Mouse (Mus musculus) hindbrain, embryonic 12.5 days (tissue): ENCODE data around the gene Tspan9. TPM values are rescaled to one million over a fixed set of nuclear protein-coding genes. Genes with fewer than 3 reads are reported as not detected.

Source experiments
- ATAC-seq: fragments of 200-750 bp; cut with Nextera tagmentation; 2 replicates; pipeline ENCODE4 v1.8.0; 2017; ENCODE audit warnings: moderate TSS enrichment; ENCODE audit not compliant: low FRiP score
- H3K27ac ChIP-seq: fragments of 300-500 bp; sonication (generic); 2 replicates; pipeline ENCODE4 v1.5.1; 2016; ENCODE audit warnings: mild to moderate bottlenecking
- H3K27me3 ChIP-seq: fragments of 300-500 bp; sonication (generic); 2 replicates; pipeline ENCODE4 v1.6.1; 2016; ENCODE audit warnings: mild to moderate bottlenecking
- H3K36me3 ChIP-seq: fragments of 300-500 bp; sonication (generic); 2 replicates; pipeline ENCODE4 v1.6.1; 2016; ENCODE audit warnings: mild to moderate bottlenecking
- H3K4me1 ChIP-seq: fragments of 300-500 bp; sonication (generic); 2 replicates; pipeline ENCODE4 v1.6.1; 2016
- H3K4me2 ChIP-seq: fragments of 300-500 bp; sonication (generic); replicated peaks from 2 replicates; pipeline ENCODE4 v1.6.1; 2016; ENCODE audit warnings: mild to moderate bottlenecking
- H3K4me3 ChIP-seq: fragments of 300-500 bp; sonication (generic); 2 replicates; pipeline ENCODE4 v1.5.1; 2016; ENCODE audit warnings: mild to moderate bottlenecking
- H3K9ac ChIP-seq: fragments of 300-500 bp; sonication (generic); 2 replicates; pipeline ENCODE4 v1.6.1; 2016; ENCODE audit warnings: mild to moderate bottlenecking, moderate library complexity
- H3K9me3 ChIP-seq: fragments of 300-500 bp; sonication (generic); replicated peaks from 2 replicates; pipeline ENCODE4 v1.6.1; 2016; ENCODE audit warnings: mild to moderate bottlenecking
- WGBS: fragments of 180-500 bp; shearing (Covaris S2); methylation state at CpG from one replicate; pipeline ENCODE4 v1.1.7; 2016; 5-methylcytosine and 5-hydroxymethylcytosine counted together
- polyA plus RNA-seq: library from polyadenylated mRNA; unstranded; fragments of >200 nt; fragmentation: Nextera tagmentation; extraction: Ambion mirVana; gene quantifications from 2 replicates; pipeline ENCODE4 v1.2.1, GENCODE M21; 2016

Tspan9 gene
- polyA plus RNA-seq, 1 experiment from 2014 or later = 63.4 TPM

GRCm38 (mm10) chr6:128029517-128030348 lies 113.7 kb downstream of the Tspan9 start:
- Histone ChIP-seq H3K4me3 (no peak overlapping the region), H3K27ac (no peak overlapping the region), H3K4me2 (no peak overlapping the region), H3K27me3 (peaks cover 12% of the 10 kb centered on the region), H3K4me1 (peaks cover 34% of the 10 kb centered on the region), H3K9me3 (no peaks in the 10 kb centered on the region), H3K36me3 (no peaks in the 10 kb centered on the region), H3K9ac (no peak overlapping the region)
- WGBS = 81% methylated on average over 9 of the region's 9 CpGs
- no peak for ATAC-seq

- H3K27me3 ChIP-seq = peaks cover 7% of the 10 kb centered on the region
- H3K9ac ChIP-seq = no peak overlapping the region
- 0 out of 2 replicates have a peak overlapping the region, but pooled peaks have one; percentile 19 for H3K27ac ChIP-seq
- H3K4me1 ChIP-seq = peaks cover 29% of the 10 kb centered on the region
- H3K4me3 ChIP-seq = no peak overlapping the region
- no peak overlapping the region for H3K4me2 ChIP-seq
- no peak for ATAC-seq
- 21% methylated on average over 10 of the region's 10 CpGs for WGBS
- H3K9me3 ChIP-seq = no peaks in the 10 kb centered on the region
- H3K36me3 ChIP-seq = no peaks in the 10 kb centered on the region
These were observed 115.1 kb downstream of the Tspan9 start for GRCm38 (mm10) chr6:128028116-128028940.

- ATAC-seq = no peak
- Histone ChIP-seq H3K27me3 (no peaks in the 10 kb centered on the region), H3K36me3 (no peaks in the 10 kb centered on the region), H3K9me3 (no peaks in the 10 kb centered on the region), H3K27ac (no peak overlapping the region), H3K9ac (no peak overlapping the region), H3K4me1 (peaks cover 41% of the 10 kb centered on the region), H3K4me2 (no peak overlapping the region), H3K4me3 (no peak overlapping the region)
- WGBS = 88% methylated on average over 8 of the region's 8 CpGs
These were observed 117.4 kb downstream of the Tspan9 start for GRCm38 (mm10) chr6:128025997-128026396.

GRCm38 (mm10) chr6:128025581-128025980 lies 117.8 kb downstream of the Tspan9 start:
- ATAC-seq = no peak

GRCm38 (mm10) chr6:128022207-128022606 lies 121.2 kb downstream of the Tspan9 start:
- H3K9me3 ChIP-seq = no peaks in the 10 kb centered on the region
- no peak overlapping the region for H3K9ac ChIP-seq
- 0 out of 2 replicates have a peak overlapping the region, but pooled peaks have one; percentile 70 for H3K27ac ChIP-seq
- H3K36me3 ChIP-seq = no peaks in the 10 kb centered on the region
- peaks cover 40% of the 10 kb centered on the region for H3K4me1 ChIP-seq
- no peaks in the 10 kb centered on the region for H3K27me3 ChIP-seq
- H3K4me2 ChIP-seq = no peak overlapping the region
- WGBS = 8% methylated on average over 6 of the region's 6 CpGs
- peak; percentile 22; the same call in 1 of the 2 replicates for ATAC-seq
- H3K4me3 ChIP-seq = no peak overlapping the region

More at GRCm38 (mm10) chr6:128025581-128025980, 117.8 kb downstream of the Tspan9 start:
- no peak overlapping the region for H3K27ac ChIP-seq
- H3K4me2 ChIP-seq = no peak overlapping the region
- no peak overlapping the region for H3K9ac ChIP-seq
- H3K4me3 ChIP-seq = no peak overlapping the region
- H3K9me3 ChIP-seq = no peaks in the 10 kb centered on the region
- WGBS = 79% methylated on average over 13 of the region's 13 CpGs
- no peaks in the 10 kb centered on the region for H3K27me3 ChIP-seq
- H3K36me3 ChIP-seq = no peaks in the 10 kb centered on the region
- peaks cover 45% of the 10 kb centered on the region for H3K4me1 ChIP-seq

GRCm38 (mm10) chr6:128021931-128022202 lies 121.5 kb downstream of the Tspan9 start:
- Histone ChIP-seq H3K9me3 (no peaks in the 10 kb centered on the region), H3K4me1 (peaks cover 40% of the 10 kb centered on the region), H3K4me3 (no peak overlapping the region), H3K27me3 (no peaks in the 10 kb centered on the region), H3K27ac (0 out of 2 replicates have a peak overlapping the region, but pooled peaks have one; percentile 70), H3K4me2 (no peak overlapping the region), H3K9ac (no peak overlapping the region), H3K36me3 (no peaks in the 10 kb centered on the region)
- 58% methylated on average over 5 of the region's 5 CpGs for WGBS
- peak; percentile 12; the same call in 1 of the 2 replicates for ATAC-seq

- Histone ChIP-seq H3K27ac (peak overlapping the region; percentile 70; the same call in 1 of the 2 replicates), H3K27me3 (no peaks in the 10 kb centered on the region), H3K36me3 (no peaks in the 10 kb centered on the region), H3K4me1 (peaks cover 40% of the 10 kb centered on the region), H3K9ac (no peak overlapping the region), H3K4me3 (no peak overlapping the region), H3K4me2 (peak overlapping the region; percentile 13; the same call in 1 of the 2 replicates), H3K9me3 (no peaks in the 10 kb centered on the region)
- 28% methylated on average over 7 of the region's 10 CpGs for WGBS
- peak; percentile 26; the same call in 1 of the 2 replicates for ATAC-seq
These were observed 122.1 kb downstream of the Tspan9 start for GRCm38 (mm10) chr6:128021106-128021930.

GRCm38 (mm10) chr6:128020521-128021057 lies 122.8 kb downstream of the Tspan9 start:
- H3K36me3 ChIP-seq = no peaks in the 10 kb centered on the region
- H3K27ac ChIP-seq = peak overlapping the region; percentile 70
- H3K9me3 ChIP-seq = no peaks in the 10 kb centered on the region
- no peak overlapping the region for H3K9ac ChIP-seq
- H3K27me3 ChIP-seq = no peaks in the 10 kb centered on the region
- H3K4me3 ChIP-seq = no peak overlapping the region
- peaks cover 43% of the 10 kb centered on the region for H3K4me1 ChIP-seq
- 14% methylated on average over 8 of the region's 8 CpGs for WGBS
- peak overlapping the region; percentile 13 for H3K4me2 ChIP-seq
- ATAC-seq = peak; percentile 78

- Histone ChIP-seq H3K27ac (peak overlapping the region; percentile 70), H3K4me3 (no peak overlapping the region), H3K9ac (no peak overlapping the region), H3K4me2 (peak overlapping the region; percentile 13), H3K9me3 (no peaks in the 10 kb centered on the region), H3K36me3 (no peaks in the 10 kb centered on the region), H3K4me1 (peaks cover 47% of the 10 kb centered on the region), H3K27me3 (no peaks in the 10 kb centered on the region)
- peak; percentile 55 for ATAC-seq
- WGBS = 40% methylated on average over 4 of the region's 4 CpGs
These were observed 123.3 kb downstream of the Tspan9 start for GRCm38 (mm10) chr6:128020053-128020452.

GRCm38 (mm10) chr6:128019119-128019518 lies 124.3 kb downstream of the Tspan9 start:
- H3K36me3 ChIP-seq = no peaks in the 10 kb centered on the region
- H3K9me3 ChIP-seq = no peaks in the 10 kb centered on the region
- H3K4me2 ChIP-seq = no peak overlapping the region
- H3K4me1 ChIP-seq = peaks cover 49% of the 10 kb centered on the region
- no peak overlapping the region for H3K9ac ChIP-seq
- 78% methylated on average over 7 of the region's 7 CpGs for WGBS
- no peak overlapping the region for H3K4me3 ChIP-seq
- no peaks in the 10 kb centered on the region for H3K27me3 ChIP-seq
- H3K27ac ChIP-seq = no peak overlapping the region
- ATAC-seq = no peak

- no peaks in the 10 kb centered on the region; the same call in 1 of the 2 replicates for H3K27me3 ChIP-seq
- no peak overlapping the region for H3K9ac ChIP-seq
- no peaks in the 10 kb centered on the region for H3K36me3 ChIP-seq
- peaks cover 53% of the 10 kb centered on the region for H3K4me1 ChIP-seq
- no peak overlapping the region for H3K4me2 ChIP-seq
- 71% methylated on average over 7 of the region's 7 CpGs for WGBS
- ATAC-seq = no peak
- H3K9me3 ChIP-seq = no peaks in the 10 kb centered on the region
- H3K4me3 ChIP-seq = no peak overlapping the region
- H3K27ac ChIP-seq = no peak overlapping the region
These were observed 128.1 kb downstream of the Tspan9 start for GRCm38 (mm10) chr6:128015304-128015703.
